Mouse (Mus musculus) adrenal gland, postnatal 14 days (tissue): ENCODE measurements around the gene Ckap4. TPM values are rescaled to one million over a fixed set of nuclear protein-coding genes. Genes with fewer than 3 reads are reported as not detected.
"Not testable (repeated sequence)": the region's sequence is repeated elsewhere in the genome, so short reads cannot be mapped to it uniquely, and the experiment has no call there.

Experiments used
- DNase-seq: peaks from one replicate; pipeline ENCODE4 v3.0.0; 2021; ENCODE audit warnings: mixed read lengths
- total RNA-seq: library from RNA; stranded (reverse); gene quantifications from 2 replicates; pipeline ENCODE4 v1.2.3, GENCODE M21; 2021

The Ckap4 gene
- total RNA-seq, 1 experiment from 2014 or later, result 57.7 TPM

GRCm38 (mm10) chr10:84549146-84549919 lies 15.5 kb upstream of the Ckap4 start:
- DNase-seq, result no peak

GRCm38 (mm10) chr10:84544841-84545610 lies 11.2 kb upstream of the Ckap4 start:
- peak; percentile 66 for DNase-seq

GRCm38 (mm10) chr10:84542802-84543658 lies 9.2 kb upstream of the Ckap4 start:
- DNase-seq, result no peak

DNA sequence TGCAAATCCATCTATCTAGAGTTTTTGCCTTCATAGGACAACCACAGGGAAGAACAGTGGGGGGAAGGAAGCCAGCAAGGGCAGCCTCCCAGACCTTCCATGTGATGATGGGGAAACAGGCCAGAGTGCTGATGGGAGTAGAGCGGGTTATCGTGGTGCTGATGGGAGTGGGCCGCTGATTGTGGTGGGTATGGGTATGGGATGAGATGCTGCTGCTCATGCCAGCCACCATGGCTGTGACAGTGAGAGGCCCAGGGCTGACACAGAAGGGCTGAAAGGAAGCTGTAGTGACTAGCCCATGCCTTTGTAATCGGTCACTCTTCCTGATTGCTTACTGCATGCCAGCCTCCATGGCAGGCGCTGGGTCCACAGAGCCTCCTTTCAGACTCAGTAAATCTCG lies 5.8 kb upstream of the Ckap4 start:
- DNase-seq, result no peak

DNA sequence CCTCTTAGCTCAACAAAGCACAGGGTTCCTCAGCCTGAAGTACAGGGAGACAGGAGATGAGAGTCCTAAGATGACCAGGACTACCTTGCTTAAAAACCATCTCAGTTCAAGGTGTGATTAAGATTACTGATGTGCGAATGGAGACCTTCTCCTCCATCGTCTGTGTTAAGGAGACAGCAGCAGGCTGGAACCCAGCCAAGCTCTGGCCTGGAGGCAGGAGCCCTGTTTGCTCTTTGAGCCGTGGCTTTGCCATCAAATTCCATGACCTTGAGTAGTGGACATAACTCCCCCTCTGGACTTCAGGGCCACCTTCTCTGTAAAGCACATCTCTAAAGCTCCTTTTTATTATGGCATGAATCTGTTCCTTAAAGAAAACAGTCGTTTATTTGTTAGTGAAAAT lies 2.0 kb upstream of the Ckap4 start:
- DNase-seq, result peak; percentile 68

DNA sequence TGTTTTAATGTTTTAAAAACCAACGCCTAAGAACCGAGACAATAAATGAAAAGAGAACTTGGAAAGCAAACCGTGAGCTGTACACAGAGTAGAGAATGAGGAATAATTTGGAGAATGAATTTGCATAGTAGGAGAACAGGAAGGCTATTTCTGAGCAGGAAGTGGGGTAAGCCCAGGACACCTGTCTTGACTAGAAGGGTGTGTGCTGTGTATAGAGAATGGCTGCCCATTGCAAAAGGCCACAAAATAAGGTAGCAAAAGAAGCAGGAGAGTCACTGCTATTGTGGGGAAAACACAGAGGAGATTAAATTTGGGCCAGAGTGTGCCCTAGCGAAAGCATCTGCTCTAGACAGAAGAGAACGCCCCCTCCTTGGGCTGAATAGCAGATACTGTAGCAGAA lies 1.6 kb upstream of the Ckap4 start:
- DNase-seq, result no peak

DNA sequence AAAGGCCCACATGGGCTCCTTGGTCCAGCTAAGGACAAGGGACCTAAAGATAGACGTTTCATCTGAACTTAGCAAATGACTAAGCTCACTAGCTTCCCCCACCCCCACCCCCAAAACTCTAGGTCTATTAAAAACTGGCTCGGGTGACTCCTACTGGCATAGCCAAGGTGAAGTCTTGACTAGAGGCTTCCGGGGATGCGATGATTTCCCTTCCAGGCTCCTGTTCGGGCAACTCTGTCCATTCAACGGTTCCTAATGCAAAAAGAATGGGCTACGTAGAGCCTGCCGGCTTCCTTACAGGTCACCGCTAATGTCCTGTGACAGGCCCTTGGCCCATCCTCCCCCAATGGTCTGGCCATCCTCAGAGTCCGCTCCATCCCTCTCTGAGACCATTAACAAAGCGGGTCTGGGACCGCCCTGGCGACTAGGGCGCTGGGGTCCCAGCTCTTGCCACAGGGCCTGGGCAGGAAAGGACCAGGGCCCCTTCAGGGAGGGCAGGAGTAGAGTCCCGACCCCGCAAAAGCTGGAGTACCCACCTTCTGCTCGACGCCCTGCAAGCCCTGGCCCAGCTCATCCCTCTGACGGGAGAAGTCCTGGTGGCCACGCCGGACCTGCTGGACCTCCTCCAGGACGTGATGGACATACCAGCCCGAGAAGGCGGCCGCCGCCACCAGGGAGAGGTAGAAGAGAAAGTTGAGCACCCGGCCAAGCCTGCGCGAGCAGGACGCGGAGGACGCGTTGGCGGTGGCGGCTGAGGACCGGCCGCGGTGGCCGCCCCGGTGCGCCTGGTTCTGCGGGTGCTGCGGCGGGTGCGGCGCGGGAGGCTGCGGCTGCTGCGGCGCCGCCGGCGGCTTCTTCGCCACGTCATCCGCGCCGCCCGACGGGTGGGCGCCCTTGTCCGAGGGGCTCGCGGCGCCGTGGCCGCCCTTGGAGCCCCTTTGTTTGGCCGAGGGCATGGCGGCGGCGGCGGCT lies 665 bp downstream of the Ckap4 start:
- DNase-seq, result peak; percentile 78

GRCm38 (mm10) chr10:84532191-84532889 lies 1.5 kb downstream of the Ckap4 start:
- peak; percentile 64 for DNase-seq

GRCm38 (mm10) chr10:84531576-84531975 lies 2.3 kb downstream of the Ckap4 start:
- no peak for DNase-seq

GRCm38 (mm10) chr10:84530388-84530787 lies 3.5 kb downstream of the Ckap4 start:
- DNase-seq, result no peak

DNA sequence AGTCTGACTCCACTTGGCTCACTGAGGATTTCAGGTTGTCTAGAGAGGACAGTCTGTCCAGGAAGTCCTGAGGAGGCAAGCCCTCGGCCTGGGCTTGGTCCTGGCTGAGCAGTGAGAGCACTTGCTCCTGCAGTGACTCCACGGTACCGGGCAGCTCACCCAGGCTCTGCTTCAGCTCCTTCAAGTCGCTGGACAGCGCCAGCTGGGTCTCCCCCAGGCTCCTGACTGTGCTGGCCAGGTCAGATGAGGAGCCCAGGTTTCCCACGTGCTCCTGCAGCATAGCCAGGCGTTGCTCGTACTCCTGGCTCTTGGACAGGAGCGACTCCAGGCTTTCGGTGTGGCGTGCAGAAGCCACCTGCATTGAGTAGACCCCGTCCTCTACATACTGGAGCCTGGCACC lies 6.2 kb downstream of the Ckap4 start:
- no peak for DNase-seq

- DNase-seq, result no peak
These were observed 6.8 kb downstream of the Ckap4 start for GRCm38 (mm10) chr10:84527070-84527469.

- no peak for DNase-seq
These were observed 7.4 kb downstream of the Ckap4 start for GRCm38 (mm10) chr10:84526488-84526887.

- DNase-seq, result peak; percentile 52
These were observed 10.2 kb downstream of the Ckap4 start for GRCm38 (mm10) chr10:84523682-84524081.

DNA sequence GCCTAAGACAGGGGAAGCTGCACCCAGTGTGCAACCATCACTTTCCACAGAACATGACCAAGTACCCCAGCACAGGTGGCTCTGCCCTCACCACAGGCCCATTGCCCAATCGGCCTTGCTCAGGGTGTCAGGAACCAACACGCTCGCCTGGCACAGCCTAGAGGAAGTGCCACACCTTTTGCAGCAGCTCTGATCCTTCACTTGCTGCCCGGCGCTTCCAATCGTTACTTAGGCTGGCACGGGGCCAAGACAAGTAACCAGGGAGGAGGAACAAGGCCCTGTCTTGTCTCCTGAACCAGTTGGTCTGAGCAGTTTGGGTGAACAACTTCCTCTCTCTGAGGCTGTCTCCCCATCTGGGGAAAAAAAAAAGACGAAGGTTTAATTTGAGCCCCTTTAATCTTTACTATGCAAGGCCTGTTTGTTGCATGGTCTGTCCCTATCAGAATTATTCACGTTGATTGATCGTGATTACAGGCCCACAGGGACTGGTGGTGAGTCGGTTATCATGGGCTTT lies 17.4 kb downstream of the Ckap4 start:
- DNase-seq, result peak; percentile 52

DNA sequence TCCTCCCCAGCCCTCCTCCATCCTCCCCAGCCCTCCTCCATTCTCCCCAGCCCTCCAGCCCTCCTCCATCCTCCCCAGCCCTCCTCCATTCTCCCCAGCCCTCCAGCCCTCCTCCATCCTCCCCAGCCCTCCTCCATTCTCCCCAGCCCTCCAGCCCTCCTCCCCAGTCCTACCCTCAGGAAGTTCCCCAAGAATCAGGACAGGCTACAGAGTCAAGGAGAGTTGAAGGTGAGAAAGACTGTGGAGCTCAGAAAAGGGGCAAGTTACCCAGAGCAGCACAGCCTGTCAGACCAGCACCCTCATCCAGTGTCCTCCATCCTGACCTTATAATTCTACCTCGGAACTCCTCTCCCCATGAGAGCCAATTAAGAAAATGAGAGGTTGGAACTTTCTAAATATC lies 17.9 kb downstream of the Ckap4 start:
- not testable (repeated sequence) for DNase-seq

- DNase-seq, result peak; percentile 82
These were observed 18.3 kb downstream of the Ckap4 start for GRCm38 (mm10) chr10:84515512-84515950.

DNA sequence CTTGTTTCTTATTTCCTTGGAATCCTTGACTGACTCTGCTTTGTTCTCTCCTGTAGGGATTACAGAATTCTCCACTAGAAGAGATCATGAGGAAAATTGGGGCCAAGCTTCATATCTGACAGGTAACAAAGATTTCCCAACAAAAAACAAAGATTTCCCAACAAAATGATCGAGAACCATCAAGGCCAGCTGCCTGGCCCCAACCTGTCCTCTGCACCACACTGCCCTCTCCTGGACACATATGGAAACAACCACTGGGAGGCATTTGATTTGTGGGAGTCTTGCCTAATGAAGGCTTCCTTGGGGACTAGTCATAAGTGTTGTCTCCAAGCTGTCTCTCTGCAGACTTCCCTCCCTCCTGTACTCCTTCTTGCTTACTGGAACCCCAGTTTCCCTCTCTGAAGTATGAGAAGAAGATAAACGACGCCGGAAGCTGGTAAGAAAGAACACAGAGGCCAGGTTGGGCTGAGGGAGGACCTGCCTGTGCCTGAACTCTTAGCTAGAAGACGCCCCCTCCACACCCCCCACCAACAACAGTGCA lies 19.8 kb downstream of the Ckap4 start:
- DNase-seq, result peak; percentile 88

DNA sequence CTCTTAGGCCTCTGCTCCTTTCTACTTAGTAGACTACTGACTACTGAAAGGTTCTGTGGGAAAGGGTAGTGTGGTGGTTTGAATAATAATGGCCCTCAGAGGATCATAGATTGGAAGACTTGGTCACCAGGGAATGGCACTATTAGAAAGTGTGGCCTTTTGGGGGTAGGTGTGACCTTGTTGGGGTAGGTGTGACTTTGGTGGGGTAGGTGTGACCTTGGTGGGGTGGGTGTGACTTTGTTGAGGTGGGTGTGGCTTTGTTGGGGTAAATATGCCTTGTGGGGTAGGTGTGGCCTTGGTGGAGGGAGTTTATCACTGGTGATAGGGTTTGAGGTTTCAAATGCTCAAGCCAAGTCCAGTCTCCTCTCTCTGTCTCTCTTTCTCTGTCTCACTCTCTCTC lies 21.1 kb downstream of the Ckap4 start:
- DNase-seq, result no peak

GRCm38 (mm10) chr10:84508603-84509002 lies 25.3 kb downstream of the Ckap4 start:
- DNase-seq, result no peak
